Mouse (Mus musculus): Measurements from ENCODE around the gene Ctsc. TPM values are rescaled to one million over a fixed set of nuclear protein-coding genes. Genes with fewer than 3 reads are reported as not detected.

The Ctsc gene
- total RNA-seq (2023) = 100 to 1,000 TPM; 255 TPM

DNA sequence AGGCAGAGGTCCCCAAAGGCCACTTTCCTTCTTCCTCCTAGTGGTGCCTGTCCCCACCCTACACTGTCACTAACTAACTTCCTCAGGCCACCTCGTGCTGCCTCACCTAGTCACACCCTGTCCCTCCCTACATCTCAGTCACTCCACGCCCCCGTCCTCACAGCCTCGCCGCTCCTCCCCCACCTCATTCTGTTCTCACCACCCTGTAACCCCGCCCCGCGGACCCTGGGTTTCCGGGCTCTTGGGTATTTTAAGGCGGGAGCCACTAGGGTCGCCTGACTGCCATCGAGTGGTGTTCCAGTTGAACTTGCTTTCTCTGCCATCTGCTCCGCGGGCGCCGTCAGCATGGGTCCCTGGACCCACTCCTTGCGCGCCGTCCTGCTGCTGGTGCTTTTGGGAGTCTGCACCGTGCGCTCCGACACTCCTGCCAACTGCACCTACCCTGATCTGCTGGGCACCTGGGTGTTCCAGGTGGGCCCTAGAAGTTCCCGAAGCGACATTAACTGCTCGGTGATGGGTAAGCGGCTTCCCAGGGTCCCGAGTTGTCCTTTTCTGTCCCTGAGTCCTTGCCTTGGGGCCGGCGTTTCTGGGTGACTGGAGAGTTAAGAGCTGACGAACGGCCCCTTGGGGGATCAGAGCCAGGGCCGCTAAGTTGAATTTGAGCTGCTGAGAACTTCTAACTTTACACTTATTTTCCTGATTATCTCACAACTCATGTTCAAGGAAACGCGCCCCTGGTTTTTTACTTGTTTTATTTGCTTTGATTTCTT, at the start of gene Ctsc:
TSS of gene Ctsc (plus strand) at position 228 of the 770 bp plus-strand sequence.

Other genes with a start within 250 kb of the Ctsc start
- not detected for gene Rab38, start 152.2 kb downstream of the Ctsc start, total RNA-seq (2023)

All from B cell, adult 67 days (primary cell).